Mouse (Mus musculus) hindbrain, embryonic 16.5 days (tissue): ENCODE data around the gene Nfe2l2. TPM values are rescaled to one million over a fixed set of nuclear protein-coding genes. Genes with fewer than 3 reads are reported as not detected.

Experiments used
- ATAC-seq: fragments of 200-750 bp; cut with Nextera tagmentation; 2 replicates; pipeline ENCODE4 v1.8.0; 2017; ENCODE audit warnings: moderate TSS enrichment, moderate library complexity
- H3K27ac ChIP-seq: fragments of 300-500 bp; sonication (generic); 2 replicates; pipeline ENCODE4 v1.5.1; 2014; ENCODE audit warnings: low read depth, mild to moderate bottlenecking, control low read depth, low read length, moderate library complexity
- H3K27me3 ChIP-seq: fragments of 300-500 bp; sonication (generic); replicated peaks from 2 replicates; pipeline ENCODE4 v1.6.1; 2014; ENCODE audit warnings: low read length; ENCODE audit not compliant: control insufficient read depth, insufficient read depth
- H3K36me3 ChIP-seq: fragments of 300-500 bp; sonication (generic); 2 replicates; pipeline ENCODE4 v1.6.1; 2014; ENCODE audit warnings: mild to moderate bottlenecking, low read length, moderate library complexity, mixed read lengths; ENCODE audit not compliant: control insufficient read depth, insufficient read depth
- H3K4me1 ChIP-seq: fragments of 300-500 bp; sonication (generic); 2 replicates; pipeline ENCODE4 v1.6.1; 2014; ENCODE audit warnings: low read depth, low read length; ENCODE audit not compliant: control insufficient read depth, insufficient read depth
- H3K4me2 ChIP-seq: fragments of 300-500 bp; sonication (generic); 2 replicates; pipeline ENCODE4 v1.6.1; 2014; ENCODE audit warnings: mild to moderate bottlenecking, low read length, control low read depth, moderate library complexity
- H3K4me3 ChIP-seq: fragments of 300-500 bp; sonication (generic); 2 replicates; pipeline ENCODE4 v1.5.1; 2014; ENCODE audit warnings: mild to moderate bottlenecking, low read length, control low read depth, moderate library complexity
- H3K9ac ChIP-seq: fragments of 300-500 bp; sonication (generic); 2 replicates; pipeline ENCODE4 v1.6.1; 2014; ENCODE audit warnings: low read depth, mild to moderate bottlenecking, control low read depth, low read length, moderate library complexity
- H3K9me3 ChIP-seq: fragments of 300-500 bp; sonication (generic); 2 replicates; pipeline ENCODE4 v1.6.1; 2014; ENCODE audit warnings: mild to moderate bottlenecking, low read length, moderate library complexity; ENCODE audit not compliant: control insufficient read depth
- WGBS: fragments of 180-500 bp; shearing (Covaris S2); extraction: QIAGEN DNeasy Blood & Tissue Kit; methylation state at CpG from one replicate; pipeline ENCODE4 v1.1.7; 2014; 5-methylcytosine and 5-hydroxymethylcytosine counted together
- polyA plus RNA-seq: library from polyadenylated mRNA; unstranded; fragments of >200 nt; fragmentation: Nextera tagmentation; extraction: Ambion mirVana; gene quantifications from 2 replicates; pipeline ENCODE4 v1.2.1, GENCODE M21; 2015

Nfe2l2 gene
- polyA plus RNA-seq, 1 experiment from 2014 or later: 14.3 TPM

DNA sequence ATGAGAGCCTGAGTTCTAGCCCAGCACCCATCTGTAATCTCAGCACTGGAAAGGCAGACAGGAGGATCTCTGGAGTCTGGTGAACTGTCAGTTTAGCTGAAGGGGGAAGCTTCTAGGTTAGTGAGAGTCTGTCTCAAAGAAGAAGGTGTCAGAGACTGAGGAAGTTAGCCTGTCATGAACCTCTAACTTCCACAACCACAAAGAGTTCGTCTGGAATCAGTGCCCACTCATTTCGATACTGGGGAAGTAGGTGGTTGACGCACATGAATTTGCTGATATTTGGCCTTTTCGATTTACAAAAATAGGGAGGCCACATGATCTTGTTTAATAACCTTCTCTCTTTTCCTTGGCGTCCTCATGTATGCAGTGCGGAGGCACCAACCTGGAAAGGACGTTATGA lies 28.7 kb upstream of the Nfe2l2 start:
- WGBS: 96% methylated on average over 7 of the region's 7 CpGs
- H3K27me3 ChIP-seq: no peaks in the 10 kb centered on the region
- ATAC-seq: no peak
- H3K9me3 ChIP-seq: no peaks in the 10 kb centered on the region
- H3K4me1 ChIP-seq: no peaks in the 10 kb centered on the region
- no peak overlapping the region for H3K27ac ChIP-seq
- H3K4me2 ChIP-seq: no peak overlapping the region
- H3K9ac ChIP-seq: no peak overlapping the region
- H3K36me3 ChIP-seq: no peaks in the 10 kb centered on the region
- no peak overlapping the region for H3K4me3 ChIP-seq

DNA sequence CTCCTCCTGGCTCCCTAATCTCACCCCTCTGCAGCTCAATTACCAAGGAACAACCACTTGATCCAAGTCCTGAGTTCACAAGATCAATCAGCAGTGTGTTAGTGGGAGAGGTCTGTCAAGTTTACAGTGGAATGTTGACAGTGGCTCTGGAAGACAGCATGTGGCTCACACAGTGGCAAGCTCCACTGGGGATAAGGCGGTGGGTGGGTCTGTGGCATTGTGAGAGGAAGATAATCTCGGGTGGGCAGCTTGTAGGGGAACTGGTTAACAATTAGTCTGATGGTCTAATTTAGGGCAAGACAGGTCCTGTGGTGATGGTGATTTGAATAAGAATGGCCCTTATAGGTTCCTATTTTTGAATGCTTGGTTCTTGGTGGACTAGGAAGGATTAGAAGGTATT lies 27.5 kb upstream of the Nfe2l2 start:
- WGBS: 57% methylated on average over 2 of the region's 2 CpGs
- no peaks in the 10 kb centered on the region for H3K4me1 ChIP-seq
- no peaks in the 10 kb centered on the region for H3K27me3 ChIP-seq
- no peak overlapping the region for H3K27ac ChIP-seq
- no peak overlapping the region for H3K4me2 ChIP-seq
- H3K36me3 ChIP-seq: no peaks in the 10 kb centered on the region
- no peak overlapping the region for H3K9ac ChIP-seq
- no peaks in the 10 kb centered on the region for H3K9me3 ChIP-seq
- ATAC-seq: no peak
- H3K4me3 ChIP-seq: no peak overlapping the region

DNA sequence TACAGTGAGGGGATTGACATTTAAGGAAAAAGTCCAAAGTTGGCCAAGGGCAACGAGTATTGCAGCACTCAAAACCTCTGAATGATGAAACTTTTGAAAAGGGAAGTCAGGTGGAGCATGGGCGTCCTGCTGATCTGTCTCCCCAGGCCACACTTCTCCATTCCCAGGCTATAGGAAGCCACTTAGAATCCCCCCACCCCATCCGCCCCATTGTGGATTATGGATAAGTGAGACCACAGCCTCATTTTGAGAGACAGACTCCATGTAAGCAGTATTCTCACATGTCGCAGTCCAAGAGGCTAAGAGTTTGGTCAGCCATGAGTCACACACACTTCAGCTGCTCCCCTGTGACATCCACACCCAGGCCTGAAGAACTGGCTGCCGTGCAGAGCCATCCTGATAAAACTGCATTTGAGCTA lies 26.8 kb upstream of the Nfe2l2 start:
- H3K4me1 ChIP-seq: no peaks in the 10 kb centered on the region
- no peaks in the 10 kb centered on the region for H3K27me3 ChIP-seq
- no peak for ATAC-seq
- H3K9ac ChIP-seq: no peak overlapping the region
- H3K36me3 ChIP-seq: no peaks in the 10 kb centered on the region
- no peak overlapping the region for H3K4me3 ChIP-seq
- 88% methylated on average over 5 of the region's 5 CpGs for WGBS
- no peaks in the 10 kb centered on the region for H3K9me3 ChIP-seq
- H3K27ac ChIP-seq: no peak overlapping the region
- H3K4me2 ChIP-seq: no peak overlapping the region

DNA sequence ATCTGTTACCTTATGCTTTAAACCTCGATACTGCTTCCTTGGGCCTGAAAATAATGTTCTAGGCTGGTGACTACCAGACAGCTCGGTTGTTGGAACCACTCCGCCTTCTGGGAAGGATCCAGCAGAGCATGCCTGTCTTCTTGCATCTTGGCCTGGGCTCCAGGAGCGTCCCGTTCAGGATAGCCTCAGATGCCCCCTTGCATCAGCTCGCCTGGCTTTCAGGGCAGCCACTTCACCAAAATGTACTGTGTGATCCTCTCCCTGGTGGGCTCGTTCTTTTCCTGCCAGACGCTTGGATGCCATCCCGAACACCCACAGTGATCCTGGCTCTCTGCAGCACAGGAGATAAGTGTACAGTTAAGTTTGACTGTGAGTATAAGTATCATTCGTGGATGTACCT lies 25.6 kb upstream of the Nfe2l2 start:
- Histone ChIP-seq H3K4me3 (no peak overlapping the region), H3K9ac (no peak overlapping the region), H3K4me1 (no peaks in the 10 kb centered on the region), H3K36me3 (no peaks in the 10 kb centered on the region), H3K4me2 (no peak overlapping the region), H3K27me3 (no peaks in the 10 kb centered on the region), H3K9me3 (no peaks in the 10 kb centered on the region), H3K27ac (no peak overlapping the region)
- ATAC-seq: no peak
- 83% methylated on average over 10 of the region's 10 CpGs for WGBS

DNA sequence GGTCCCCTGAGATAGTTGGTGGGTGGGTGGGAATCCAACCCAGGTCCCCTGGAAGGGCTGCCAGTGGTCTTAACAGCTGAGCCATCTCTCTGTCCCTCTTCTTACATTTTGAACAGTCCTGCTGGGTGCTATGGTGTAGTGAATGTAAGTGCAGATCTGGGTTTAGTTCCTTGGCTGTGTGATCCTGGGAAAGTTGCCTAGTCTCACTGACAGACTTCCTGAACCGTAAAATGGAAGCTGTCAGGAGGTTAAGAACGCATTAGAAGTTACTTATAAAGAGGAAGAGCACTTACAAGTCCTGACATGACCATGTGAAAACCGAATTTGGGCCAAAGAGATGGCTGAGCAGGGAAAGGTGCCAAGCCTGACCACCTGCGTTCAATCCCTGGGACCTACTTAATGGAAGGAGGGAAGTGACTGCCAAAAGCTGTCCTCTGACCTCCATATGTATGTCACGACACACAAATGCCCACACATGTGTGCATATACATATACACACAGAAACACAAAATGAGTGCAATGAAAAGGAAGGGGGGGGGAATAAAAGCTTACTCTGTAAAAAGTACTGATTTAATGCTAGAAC lies 20.5 kb upstream of the Nfe2l2 start:
- no peak overlapping the region for H3K9ac ChIP-seq
- no peaks in the 10 kb centered on the region for H3K4me1 ChIP-seq
- no peak overlapping the region for H3K4me2 ChIP-seq
- no peak overlapping the region for H3K27ac ChIP-seq
- no peaks in the 10 kb centered on the region for H3K27me3 ChIP-seq
- H3K9me3 ChIP-seq: no peaks in the 10 kb centered on the region
- no peaks in the 10 kb centered on the region for H3K36me3 ChIP-seq
- H3K4me3 ChIP-seq: no peak overlapping the region
- 73% methylated on average over 5 of the region's 5 CpGs for WGBS
- ATAC-seq: no peak

DNA sequence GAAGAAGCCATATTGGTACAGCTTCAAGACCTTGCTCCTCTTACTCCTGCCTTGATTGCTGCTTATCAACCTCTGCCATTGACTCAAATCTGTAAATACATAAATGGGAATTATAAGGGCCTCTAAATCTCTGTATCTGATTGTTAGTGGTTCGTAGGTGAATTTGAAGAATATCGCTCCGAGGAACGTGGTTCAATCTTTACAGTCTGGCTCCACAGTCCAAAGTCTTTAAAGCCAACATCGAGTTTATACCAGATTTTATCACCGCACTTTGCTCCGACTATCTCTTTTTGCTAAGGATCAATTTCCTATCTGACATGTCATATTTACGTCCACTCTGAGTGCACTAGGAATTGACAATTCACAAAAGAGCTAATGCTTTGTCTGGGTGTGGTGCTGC lies 19.0 kb upstream of the Nfe2l2 start:
- H3K27me3 ChIP-seq: no peaks in the 10 kb centered on the region
- H3K27ac ChIP-seq: no peak overlapping the region
- no peak for ATAC-seq
- no peaks in the 10 kb centered on the region for H3K9me3 ChIP-seq
- H3K4me3 ChIP-seq: no peak overlapping the region
- no peaks in the 10 kb centered on the region for H3K36me3 ChIP-seq
- no peaks in the 10 kb centered on the region for H3K4me1 ChIP-seq
- H3K9ac ChIP-seq: no peak overlapping the region
- H3K4me2 ChIP-seq: no peak overlapping the region
- 95% methylated on average over 8 of the region's 8 CpGs for WGBS

DNA sequence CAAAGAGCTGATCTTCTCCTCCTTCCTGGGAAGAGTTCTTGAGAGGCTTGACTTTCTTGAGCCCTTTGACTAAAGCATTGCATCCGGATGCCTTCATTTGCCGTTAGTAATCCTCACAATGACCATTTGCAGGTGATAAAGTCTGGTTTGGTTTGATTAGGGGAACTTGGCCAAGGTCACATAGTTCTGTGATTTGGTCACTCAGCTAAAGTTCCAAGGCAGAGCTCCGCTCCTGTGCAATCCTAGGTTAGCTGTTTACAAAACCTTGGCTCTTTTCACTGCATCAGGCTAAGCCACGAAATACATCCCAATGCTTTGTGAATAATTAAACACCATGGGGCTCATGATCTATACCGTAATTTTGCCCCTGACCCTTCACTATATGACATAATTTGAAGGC lies 18.5 kb upstream of the Nfe2l2 start:
- Histone ChIP-seq H3K4me2 (no peak overlapping the region), H3K9me3 (no peaks in the 10 kb centered on the region), H3K27me3 (no peaks in the 10 kb centered on the region), H3K4me1 (no peaks in the 10 kb centered on the region), H3K9ac (no peak overlapping the region), H3K27ac (no peak overlapping the region), H3K36me3 (no peaks in the 10 kb centered on the region), H3K4me3 (no peak overlapping the region)
- 81% methylated on average over 5 of the region's 5 CpGs for WGBS
- no peak for ATAC-seq

DNA sequence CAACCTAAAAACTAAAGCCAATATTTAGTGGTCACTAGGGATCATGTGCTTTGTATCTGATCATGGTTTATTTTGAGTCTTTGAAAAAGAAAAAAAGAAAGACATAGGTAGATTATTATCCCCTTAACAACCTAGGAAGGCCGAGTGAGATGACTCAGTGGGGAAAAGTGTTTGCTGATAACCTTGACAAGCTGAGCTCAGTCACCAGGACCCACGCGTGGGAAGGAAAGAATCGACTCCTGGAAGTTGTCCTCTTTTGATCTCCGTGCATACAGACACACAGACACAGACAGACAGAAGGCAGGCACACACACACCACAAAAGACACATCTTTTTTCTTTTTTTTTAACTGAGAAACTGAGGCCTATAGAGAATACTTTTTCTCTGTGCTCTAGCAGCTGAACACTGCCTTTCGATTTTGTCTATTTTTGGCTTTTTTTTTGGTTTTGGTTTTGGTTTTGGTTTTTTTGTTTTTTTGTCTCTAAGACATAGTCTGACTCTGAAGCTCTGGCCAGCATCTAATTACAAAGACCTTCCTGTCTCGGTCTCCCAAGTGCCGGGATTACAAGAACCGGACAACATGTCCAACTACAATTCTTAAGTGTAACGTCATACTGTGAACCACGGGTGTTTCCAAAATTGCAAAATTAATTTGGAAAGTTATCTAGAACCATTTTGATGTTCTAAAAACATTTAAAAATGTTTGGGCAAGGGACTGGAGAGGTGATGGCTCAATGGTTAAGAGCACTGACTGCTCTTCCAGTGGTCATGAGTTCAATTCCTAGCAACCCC lies 16.0 kb upstream of the Nfe2l2 start:
- Histone ChIP-seq H3K27ac (no peak overlapping the region), H3K4me1 (no peaks in the 10 kb centered on the region), H3K36me3 (no peaks in the 10 kb centered on the region), H3K4me2 (no peak overlapping the region), H3K27me3 (no peaks in the 10 kb centered on the region), H3K4me3 (no peak overlapping the region), H3K9me3 (no peaks in the 10 kb centered on the region), H3K9ac (no peak overlapping the region)
- no peak for ATAC-seq
- WGBS: 85% methylated on average over 11 of the region's 11 CpGs

DNA sequence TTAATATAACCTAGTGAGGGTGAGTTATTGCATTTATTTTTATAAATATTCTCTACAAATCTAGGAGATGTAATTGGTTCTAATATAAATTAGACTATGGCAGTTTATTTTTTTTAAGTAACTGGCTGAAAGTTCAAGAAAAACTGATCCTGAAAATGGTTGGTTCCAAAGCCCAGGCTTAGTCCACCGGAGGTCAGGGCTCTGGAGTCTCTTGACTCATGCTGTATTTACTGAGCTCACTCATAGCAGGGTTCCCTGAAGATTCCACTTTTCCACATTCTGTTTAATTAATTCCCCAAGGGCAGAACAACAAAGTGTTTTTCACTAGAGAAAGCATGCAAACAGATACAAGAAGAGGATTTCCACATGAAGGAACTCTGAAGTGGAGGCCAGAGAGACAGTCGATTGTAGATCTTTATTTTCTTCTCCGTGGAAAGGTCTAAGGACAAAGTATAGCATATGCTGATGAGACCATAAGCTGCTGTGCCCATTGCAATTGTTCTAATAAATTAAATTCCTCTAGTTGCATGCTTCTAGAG lies 15.0 kb upstream of the Nfe2l2 start:
- H3K9me3 ChIP-seq: no peaks in the 10 kb centered on the region
- ATAC-seq: no peak
- no peak overlapping the region for H3K4me2 ChIP-seq
- H3K4me1 ChIP-seq: no peaks in the 10 kb centered on the region
- H3K9ac ChIP-seq: no peak overlapping the region
- no peaks in the 10 kb centered on the region for H3K36me3 ChIP-seq
- H3K27me3 ChIP-seq: no peaks in the 10 kb centered on the region
- 69% methylated on average over 3 of the region's 3 CpGs for WGBS
- no peak overlapping the region for H3K27ac ChIP-seq
- H3K4me3 ChIP-seq: no peak overlapping the region
